Mouse (Mus musculus) hindbrain, embryonic 14.5 days (tissue): Measurements from ENCODE around the gene Cabin1. TPM values are rescaled to one million over a fixed set of nuclear protein-coding genes. Genes with fewer than 3 reads are reported as not detected.

Source experiments
- ATAC-seq: fragments of 200-750 bp; cut with Nextera tagmentation; 2 replicates; pipeline ENCODE4 v1.8.0; 2017; ENCODE audit warnings: moderate number of reproducible peaks, mild to moderate bottlenecking, moderate TSS enrichment, moderate library complexity; ENCODE audit not compliant: low FRiP score
- DNase-seq: peaks from one replicate; pipeline ENCODE4 v3.0.0-alpha.2; 2015; ENCODE audit warnings: low spot score
- H3K27ac ChIP-seq: fragments of 300-500 bp; sonication (generic); 2 replicates; pipeline ENCODE4 v1.5.1; 2014; ENCODE audit warnings: mild to moderate bottlenecking, moderate library complexity
- H3K27me3 ChIP-seq: fragments of 300-500 bp; sonication (generic); 2 replicates; pipeline ENCODE4 v1.6.1; 2014; ENCODE audit warnings: mild to moderate bottlenecking, low read length, mixed read lengths; ENCODE audit not compliant: control insufficient read depth, insufficient read depth
- H3K36me3 ChIP-seq: fragments of 300-500 bp; sonication (generic); replicated peaks from 2 replicates; pipeline ENCODE4 v1.6.1; 2014; ENCODE audit not compliant: control insufficient read depth, insufficient read depth
- H3K4me1 ChIP-seq: fragments of 300-500 bp; sonication (generic); replicated peaks from 2 replicates; pipeline ENCODE4 v1.6.1; 2014; ENCODE audit warnings: antibody characterized with exemption, low read length, mixed read lengths; ENCODE audit not compliant: control insufficient read depth, insufficient read depth
- H3K4me2 ChIP-seq: fragments of 300-500 bp; sonication (generic); replicated peaks from 2 replicates; pipeline ENCODE4 v1.6.1; 2014; ENCODE audit warnings: mild to moderate bottlenecking, moderate library complexity
- H3K4me3 ChIP-seq: fragments of 300-500 bp; sonication (generic); replicated peaks from 2 replicates; pipeline ENCODE4 v1.5.1; 2014; ENCODE audit warnings: mild to moderate bottlenecking, low read length
- H3K9ac ChIP-seq: fragments of 300-500 bp; sonication (generic); 2 replicates; pipeline ENCODE4 v1.6.1; 2014
- H3K9me3 ChIP-seq: fragments of 300-500 bp; sonication (generic); 2 replicates; pipeline ENCODE4 v1.6.1; 2016; ENCODE audit warnings: low read length; ENCODE audit not compliant: control insufficient read depth
- WGBS: fragments of 180-500 bp; shearing (Covaris S2); extraction: QIAGEN DNeasy Blood & Tissue Kit; methylation state at CpG from one replicate; pipeline ENCODE4 v1.1.7; 2014; 5-methylcytosine and 5-hydroxymethylcytosine counted together
- polyA plus RNA-seq: library from polyadenylated mRNA; unstranded; fragments of >200 nt; fragmentation: Nextera tagmentation; extraction: Ambion mirVana; gene quantifications from 2 replicates; pipeline ENCODE4 v1.2.1, GENCODE M21; 2014

Gene Cabin1
- polyA plus RNA-seq, 1 experiment from 2014 or later, result 40.4 TPM

DNA sequence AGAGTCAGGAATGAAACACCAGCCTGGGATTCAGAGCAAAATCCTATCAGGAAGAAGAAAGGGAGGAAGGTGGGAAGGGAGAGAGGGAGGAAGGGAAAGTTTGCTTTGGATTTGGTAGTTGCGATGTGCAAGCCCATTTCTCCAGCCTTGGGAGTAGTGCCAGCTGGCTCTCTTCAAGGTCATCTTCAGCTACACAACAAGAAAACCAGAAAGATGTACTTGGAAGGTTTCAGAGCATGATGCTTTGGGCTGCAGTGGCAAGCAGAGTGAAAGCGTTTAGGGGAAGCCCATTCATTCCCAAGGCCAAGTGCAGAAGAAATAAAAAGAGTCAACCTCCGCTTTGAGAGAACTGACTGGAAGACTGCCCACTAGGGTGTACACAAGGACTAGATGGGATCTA is 136.7 kb downstream of the Cabin1 start:
- Histone ChIP-seq H3K4me2 (no peak overlapping the region), H3K36me3 (no peaks in the 10 kb centered on the region), H3K4me1 (no peaks in the 10 kb centered on the region), H3K4me3 (no peak overlapping the region), H3K27me3 (no peaks in the 10 kb centered on the region), H3K27ac (no peak overlapping the region), H3K9ac (no peak overlapping the region), H3K9me3 (no peaks in the 10 kb centered on the region)
- no peak for DNase-seq
- 85% methylated on average over 3 of the region's 3 CpGs for WGBS
- ATAC-seq, result no peak

GRCm38 (mm10) chr10:75626991-75627390 is 137.2 kb downstream of the Cabin1 start:
- Histone ChIP-seq H3K27ac (no peak overlapping the region), H3K4me3 (no peak overlapping the region), H3K9ac (no peak overlapping the region), H3K36me3 (no peaks in the 10 kb centered on the region), H3K4me2 (no peak overlapping the region), H3K27me3 (no peaks in the 10 kb centered on the region), H3K4me1 (no peaks in the 10 kb centered on the region), H3K9me3 (no peaks in the 10 kb centered on the region)
- DNase-seq, result no peak
- no peak for ATAC-seq
- WGBS, result 73% methylated on average over 3 of the region's 3 CpGs

DNA sequence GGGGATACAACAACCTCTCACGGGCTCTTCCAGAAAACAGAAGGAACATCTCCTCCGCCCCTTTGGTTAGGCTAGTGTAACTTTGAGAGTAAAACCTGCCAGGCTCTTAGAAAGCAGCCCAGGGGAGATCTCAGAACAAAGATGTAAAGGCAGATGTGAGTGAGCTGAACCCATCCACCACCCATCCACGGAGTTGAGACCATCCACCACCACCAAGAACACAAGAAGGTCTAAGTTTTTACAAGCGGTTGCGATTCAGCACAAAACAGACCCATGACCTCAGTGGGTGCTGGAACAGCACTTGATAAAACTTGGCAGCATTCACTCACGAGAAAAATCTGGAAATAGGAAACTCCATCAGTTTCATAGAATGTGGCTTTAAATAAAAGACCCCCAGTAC is 138.2 kb downstream of the Cabin1 start:
- Histone ChIP-seq H3K4me2 (no peak overlapping the region), H3K27ac (no peak overlapping the region), H3K27me3 (no peaks in the 10 kb centered on the region), H3K9me3 (no peaks in the 10 kb centered on the region), H3K36me3 (no peaks in the 10 kb centered on the region), H3K9ac (no peak overlapping the region), H3K4me1 (no peaks in the 10 kb centered on the region), H3K4me3 (no peak overlapping the region)
- DNase-seq (no peak), ATAC-seq (no peak)
- WGBS, result 67% methylated on average over 6 of the region's 6 CpGs

DNA sequence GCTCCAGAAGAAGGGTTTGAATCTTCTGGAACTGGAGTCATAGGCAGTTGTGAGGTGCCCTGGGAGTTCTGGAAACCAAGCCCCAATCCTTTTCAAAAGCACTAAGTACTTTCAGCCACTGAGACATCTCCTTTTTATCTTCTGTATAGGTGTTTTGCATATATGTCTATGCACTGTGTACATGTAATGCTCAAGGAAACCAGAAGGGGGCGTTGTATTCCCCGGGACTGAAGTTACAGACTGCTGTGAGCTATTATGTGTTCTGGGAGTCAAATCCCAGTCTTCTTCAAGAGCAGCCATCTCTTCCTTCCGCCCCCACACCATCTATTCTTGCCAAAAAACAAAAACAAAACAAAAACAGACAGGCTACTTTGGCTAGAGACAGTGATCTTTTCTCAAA is 143.3 kb downstream of the Cabin1 start:
- ATAC-seq (no peak), DNase-seq (no peak)
- Histone ChIP-seq H3K4me3 (no peak overlapping the region), H3K9ac (no peak overlapping the region), H3K4me1 (no peaks in the 10 kb centered on the region), H3K4me2 (no peak overlapping the region), H3K9me3 (no peaks in the 10 kb centered on the region), H3K36me3 (no peaks in the 10 kb centered on the region), H3K27me3 (no peaks in the 10 kb centered on the region), H3K27ac (no peak overlapping the region)
- 56% methylated on average over 3 of the region's 3 CpGs for WGBS

DNA sequence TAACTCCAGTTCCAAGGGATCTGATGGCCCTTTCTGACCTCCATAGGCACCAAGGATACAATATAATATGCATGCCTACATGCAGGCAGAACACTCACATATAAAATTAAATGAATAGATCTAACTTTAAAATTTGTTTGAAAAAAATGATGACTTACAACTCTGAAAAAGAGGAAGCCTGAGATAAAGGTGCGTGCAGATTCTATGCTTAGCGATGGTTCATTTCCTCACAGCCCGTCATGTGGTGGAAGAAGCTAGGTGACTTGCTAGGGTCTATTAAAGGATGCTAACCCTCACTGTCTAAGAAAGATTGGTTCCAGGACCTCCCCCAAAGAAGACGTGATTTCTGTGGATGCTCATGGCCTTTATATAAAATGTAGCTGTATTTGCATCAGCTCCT is 148.1 kb downstream of the Cabin1 start:
- DNase-seq (no peak), ATAC-seq (no peak)
- Histone ChIP-seq H3K4me2 (no peak overlapping the region), H3K9ac (no peak overlapping the region), H3K4me3 (no peak overlapping the region), H3K4me1 (no peaks in the 10 kb centered on the region), H3K27me3 (no peaks in the 10 kb centered on the region), H3K36me3 (no peaks in the 10 kb centered on the region), H3K27ac (no peak overlapping the region), H3K9me3 (no peaks in the 10 kb centered on the region)
- 90% methylated on average over 4 of the region's 4 CpGs for WGBS

DNA sequence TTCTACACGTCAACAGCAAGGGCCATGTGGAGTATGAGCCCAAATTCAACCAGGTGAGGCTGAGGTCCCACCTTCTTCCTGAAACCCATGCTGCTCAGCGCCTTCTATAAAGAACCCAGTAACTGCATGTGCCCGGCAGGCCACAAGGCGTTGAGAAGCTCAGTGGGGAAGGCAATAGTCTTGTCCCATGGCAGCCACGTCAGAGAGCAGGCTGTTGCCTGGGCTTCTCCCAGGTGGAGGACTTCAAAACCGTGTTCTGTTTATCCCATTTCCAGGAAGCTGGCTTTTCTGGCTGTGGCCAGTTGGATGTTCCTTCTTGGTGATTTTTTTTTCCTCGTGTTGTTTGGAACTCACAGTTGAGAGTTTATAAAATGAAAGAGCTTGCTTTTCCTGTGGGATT is 153.7 kb downstream of the Cabin1 start:
- Histone ChIP-seq H3K9ac (no peak overlapping the region), H3K27ac (no peak overlapping the region), H3K4me1 (no peaks in the 10 kb centered on the region), H3K27me3 (no peaks in the 10 kb centered on the region), H3K9me3 (no peaks in the 10 kb centered on the region), H3K4me2 (no peak overlapping the region), H3K4me3 (no peak overlapping the region), H3K36me3 (no peaks in the 10 kb centered on the region)
- 74% methylated on average over 7 of the region's 7 CpGs for WGBS
- no peak for ATAC-seq
- DNase-seq, result no peak

DNA sequence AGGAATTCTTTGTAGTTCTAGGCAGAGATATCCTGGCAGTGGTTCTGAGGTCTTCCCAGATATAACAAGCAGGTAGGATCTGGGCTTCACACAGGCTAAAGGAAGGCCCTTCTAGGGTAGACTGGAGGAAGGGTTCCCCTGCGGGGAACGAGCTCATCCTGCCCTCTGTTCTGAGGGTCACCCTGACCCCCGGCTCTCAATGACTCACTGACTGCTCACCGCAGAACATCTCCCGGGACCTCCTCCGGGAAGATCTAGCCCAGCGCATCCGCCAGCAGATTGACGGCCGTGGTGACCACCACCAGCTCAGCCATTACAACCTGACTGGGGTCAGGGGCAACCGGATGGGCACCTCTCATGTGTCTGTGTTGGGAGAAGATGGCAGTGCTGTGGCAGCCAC is 155.2 kb downstream of the Cabin1 start:
- H3K4me2 ChIP-seq, result no peak overlapping the region
- no peak overlapping the region for H3K4me3 ChIP-seq
- 89% methylated on average over 11 of the region's 11 CpGs for WGBS
- H3K4me1 ChIP-seq, result no peaks in the 10 kb centered on the region
- no peaks in the 10 kb centered on the region for H3K9me3 ChIP-seq
- no peak overlapping the region for H3K27ac ChIP-seq
- no peaks in the 10 kb centered on the region for H3K27me3 ChIP-seq
- no peak for ATAC-seq
- no peaks in the 10 kb centered on the region for H3K36me3 ChIP-seq
- DNase-seq, result no peak
- no peak overlapping the region for H3K9ac ChIP-seq

DNA sequence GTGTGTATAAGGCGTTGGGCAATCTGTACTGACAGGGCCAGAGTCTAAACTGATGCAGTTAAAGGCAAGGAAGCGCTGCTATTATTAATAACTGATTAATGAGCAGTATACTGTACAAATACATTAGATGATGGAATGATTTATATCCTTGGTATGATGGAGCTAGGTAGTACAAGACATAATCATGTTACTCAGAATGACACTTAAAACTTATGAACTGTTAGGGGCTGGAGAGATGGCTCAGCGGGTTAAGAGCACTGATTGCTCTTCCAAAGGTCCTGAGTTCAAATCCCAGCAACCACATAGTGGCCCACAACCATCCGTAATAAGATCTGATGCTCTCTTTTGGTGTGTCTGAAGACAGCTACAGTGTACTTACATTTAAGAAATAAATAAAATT is 156.9 kb downstream of the Cabin1 start:
- H3K4me2 ChIP-seq, result no peak overlapping the region
- WGBS, result 91% methylated on average over 4 of the region's 4 CpGs
- no peaks in the 10 kb centered on the region for H3K36me3 ChIP-seq
- ATAC-seq, result no peak
- no peak overlapping the region for H3K4me3 ChIP-seq
- no peak for DNase-seq
- no peaks in the 10 kb centered on the region for H3K4me1 ChIP-seq
- no peaks in the 10 kb centered on the region for H3K9me3 ChIP-seq
- no peak overlapping the region for H3K27ac ChIP-seq
- H3K9ac ChIP-seq, result no peak overlapping the region
- H3K27me3 ChIP-seq, result no peaks in the 10 kb centered on the region

DNA sequence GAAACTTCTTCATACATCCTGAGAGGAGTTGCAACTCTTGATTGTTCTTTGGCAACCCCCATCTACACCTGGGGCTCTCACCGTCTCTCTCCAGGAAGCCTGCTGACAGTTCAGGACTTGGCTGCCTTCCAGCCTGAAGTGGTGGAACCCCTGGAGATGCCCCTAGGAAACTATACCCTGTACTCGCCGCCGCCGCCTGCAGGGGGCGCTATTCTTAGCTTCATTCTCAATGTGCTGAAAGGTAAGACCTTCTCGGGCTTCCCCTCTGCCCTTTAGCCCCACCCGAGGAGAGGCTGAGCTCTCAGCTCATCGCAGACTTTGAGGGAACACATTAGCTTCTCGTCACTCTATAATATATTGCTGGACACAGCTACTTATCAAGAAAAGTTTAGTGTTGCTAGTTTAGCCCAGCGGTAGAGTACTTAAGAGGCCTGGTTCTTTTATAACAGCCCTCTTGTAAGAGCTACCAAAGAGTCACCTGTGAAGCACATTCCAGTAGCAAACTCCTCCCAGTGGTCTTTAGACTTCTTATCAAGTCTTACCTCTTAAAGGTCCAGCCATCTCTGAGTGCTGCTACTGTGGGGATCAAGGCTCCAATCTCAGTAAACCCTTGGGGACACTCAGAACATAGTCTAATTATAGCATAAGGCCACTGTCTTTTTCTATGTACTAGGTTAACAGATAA is 158.8 kb downstream of the Cabin1 start:
- H3K9ac ChIP-seq, result no peak overlapping the region
- no peak for ATAC-seq
- no peak overlapping the region for H3K4me3 ChIP-seq
- H3K4me2 ChIP-seq, result no peak overlapping the region
- 48% methylated on average over 11 of the region's 11 CpGs for WGBS
- no peaks in the 10 kb centered on the region for H3K36me3 ChIP-seq
- no peaks in the 10 kb centered on the region for H3K9me3 ChIP-seq
- DNase-seq, result no peak
- H3K27me3 ChIP-seq, result no peaks in the 10 kb centered on the region
- no peaks in the 10 kb centered on the region for H3K4me1 ChIP-seq
- no peak overlapping the region for H3K27ac ChIP-seq

GRCm38 (mm10) chr10:75600189-75600730 is 163.9 kb downstream of the Cabin1 start:
- H3K36me3 ChIP-seq, result no peaks in the 10 kb centered on the region
- no peak overlapping the region for H3K4me2 ChIP-seq
- H3K9me3 ChIP-seq, result peaks cover 3% of the 10 kb centered on the region; the same call in 1 of the 2 replicates
- no peak overlapping the region for H3K9ac ChIP-seq
- no peak for DNase-seq
- no peaks in the 10 kb centered on the region for H3K4me1 ChIP-seq
- 82% methylated on average over 7 of the region's 7 CpGs for WGBS
- H3K27me3 ChIP-seq, result no peaks in the 10 kb centered on the region
- no peak overlapping the region for H3K4me3 ChIP-seq
- ATAC-seq, result no peak
- H3K27ac ChIP-seq, result no peak overlapping the region
